Mouse (Mus musculus) hindbrain, postnatal 0 days (tissue): ENCODE data around the gene Mrpl20. TPM values are rescaled to one million over a fixed set of nuclear protein-coding genes. Genes with fewer than 3 reads are reported as not detected.

ENCODE experiments used
- ATAC-seq: fragments of 200-750 bp; cut with Nextera tagmentation; 2 replicates; pipeline ENCODE4 v1.8.0; 2017; ENCODE audit warnings: mild to moderate bottlenecking, moderate TSS enrichment, moderate library complexity
- DNase-seq: peaks from one replicate; pipeline ENCODE4 v3.0.0-alpha.2; 2015; ENCODE audit warnings: low spot score
- H3K27ac ChIP-seq: fragments of 300-500 bp; sonication (generic); 2 replicates; pipeline ENCODE4 v1.5.1; 2014; ENCODE audit warnings: mild to moderate bottlenecking
- H3K27me3 ChIP-seq: fragments of 300-500 bp; sonication (generic); 2 replicates; pipeline ENCODE4 v1.6.1; 2014; ENCODE audit warnings: low read length, mixed read lengths; ENCODE audit not compliant: insufficient read depth
- H3K36me3 ChIP-seq: fragments of 300-500 bp; sonication (generic); 2 replicates; pipeline ENCODE4 v1.6.1; 2014; ENCODE audit warnings: low read length, mixed read lengths; ENCODE audit not compliant: insufficient read depth
- H3K4me1 ChIP-seq: fragments of 300-500 bp; sonication (generic); 2 replicates; pipeline ENCODE4 v1.6.1; 2014; ENCODE audit warnings: antibody characterized with exemption, low read length, mixed read lengths; ENCODE audit not compliant: insufficient read depth
- H3K4me2 ChIP-seq: fragments of 300-500 bp; sonication (generic); 2 replicates; pipeline ENCODE4 v1.6.1; 2014; ENCODE audit warnings: low read depth, mild to moderate bottlenecking, low read length, moderate library complexity, mixed read lengths
- H3K4me3 ChIP-seq: fragments of 300-500 bp; sonication (generic); 2 replicates; pipeline ENCODE4 v1.5.1; 2014; ENCODE audit warnings: low read length
- H3K9ac ChIP-seq: fragments of 300-500 bp; sonication (generic); replicated peaks from 2 replicates; pipeline ENCODE4 v1.6.1; 2014; ENCODE audit warnings: mild to moderate bottlenecking, low read length, moderate library complexity, mixed read lengths
- H3K9me3 ChIP-seq: fragments of 300-500 bp; sonication (generic); 2 replicates; pipeline ENCODE4 v1.6.1; 2016; ENCODE audit warnings: low read length, mixed read lengths
- CTCF ChIP-seq: IDR thresholded peaks from 2 replicates; pipeline ENCODE4 v1.5.1; 2016; ENCODE audit warnings: antibody characterized with exemption, control low read depth, low read depth
- WGBS: fragments of 180-500 bp; shearing (Covaris S2); extraction: QIAGEN DNeasy Blood & Tissue Kit; methylation state at CpG from one replicate; pipeline ENCODE4 v1.1.7; 2014; 5-methylcytosine and 5-hydroxymethylcytosine counted together
- polyA plus RNA-seq: library from polyadenylated mRNA; unstranded; fragments of >200 nt; fragmentation: Nextera tagmentation; extraction: Ambion mirVana; gene quantifications from 2 replicates; pipeline ENCODE4 v1.2.1, GENCODE M21; 2015
- total RNA-seq: library from RNA; depleted of rRNA; stranded (reverse); fragments of >200 nt; gene quantifications from 2 replicates; pipeline ENCODE4 v1.2.3, GENCODE M21; 2014

Gene Mrpl20
- total and polyA plus RNA-seq, 2 experiments from 2014 or later, result 87.5 to 310 TPM

DNA sequence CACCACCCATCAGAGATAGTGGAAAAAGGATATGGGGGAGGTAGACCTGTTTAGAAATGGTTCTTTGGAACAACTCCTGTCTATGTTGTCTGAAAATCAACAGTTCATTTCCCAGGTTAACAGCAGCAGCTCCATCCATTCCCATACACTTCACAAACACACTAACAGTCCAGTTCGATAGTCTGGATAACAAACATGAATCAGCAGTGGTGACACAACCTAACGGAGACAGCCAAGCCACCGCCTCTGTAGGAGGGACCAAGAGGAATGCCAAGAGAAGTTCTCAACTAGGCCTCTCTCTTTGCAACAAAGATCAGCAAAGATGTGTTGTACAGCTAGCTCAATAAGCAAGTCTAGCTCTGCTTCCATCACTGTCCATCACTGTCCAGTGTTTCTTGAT lies 40.3 kb upstream of the Mrpl20 start:
- 87% methylated on average over 3 of the region's 3 CpGs for WGBS
- Histone ChIP-seq H3K9ac (no peak overlapping the region; the same call in 1 of the 2 replicates), H3K4me1 (peaks cover 14% of the 10 kb centered on the region), H3K4me2 (no peak overlapping the region), H3K9me3 (no peaks in the 10 kb centered on the region), H3K27me3 (no peaks in the 10 kb centered on the region), H3K4me3 (no peak overlapping the region), H3K27ac (no peak overlapping the region), H3K36me3 (no peaks in the 10 kb centered on the region; the same call in 1 of the 2 replicates)
- DNase-seq, result no peak
- no peak for ATAC-seq
- no peak for TF ChIP-seq CTCF

DNA sequence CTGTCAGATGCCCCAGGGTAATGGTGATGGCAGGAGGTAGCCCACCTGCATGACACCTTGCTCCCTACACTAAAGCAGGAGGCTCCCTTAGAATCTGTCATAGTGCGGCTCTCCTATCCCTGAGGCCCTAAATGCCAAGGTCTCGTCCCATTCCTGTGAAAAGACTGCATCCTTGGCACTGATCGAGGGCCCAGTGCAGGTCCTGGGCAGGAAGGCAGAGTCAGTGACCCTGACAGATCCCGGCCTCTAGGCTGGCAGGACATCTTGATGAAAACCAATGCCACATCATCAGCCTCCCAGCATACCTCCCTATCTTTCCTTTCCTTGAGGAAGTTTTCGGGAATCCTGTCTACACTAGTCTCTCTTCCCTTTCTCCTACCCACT lies 33.2 kb upstream of the Mrpl20 start:
- no peak for ATAC-seq
- Histone ChIP-seq H3K4me2 (peak overlapping the region; percentile 75), H3K27me3 (no peaks in the 10 kb centered on the region), H3K4me3 (peak overlapping the region; percentile 42), H3K27ac (peak overlapping the region; percentile 75), H3K4me1 (peaks cover 4% of the 10 kb centered on the region), H3K36me3 (no peaks in the 10 kb centered on the region), H3K9me3 (no peaks in the 10 kb centered on the region), H3K9ac (peak overlapping the region; percentile 66)
- TF ChIP-seq CTCF, result no peak
- no peak for DNase-seq
- WGBS, result 57% methylated on average over 5 of the region's 5 CpGs

DNA sequence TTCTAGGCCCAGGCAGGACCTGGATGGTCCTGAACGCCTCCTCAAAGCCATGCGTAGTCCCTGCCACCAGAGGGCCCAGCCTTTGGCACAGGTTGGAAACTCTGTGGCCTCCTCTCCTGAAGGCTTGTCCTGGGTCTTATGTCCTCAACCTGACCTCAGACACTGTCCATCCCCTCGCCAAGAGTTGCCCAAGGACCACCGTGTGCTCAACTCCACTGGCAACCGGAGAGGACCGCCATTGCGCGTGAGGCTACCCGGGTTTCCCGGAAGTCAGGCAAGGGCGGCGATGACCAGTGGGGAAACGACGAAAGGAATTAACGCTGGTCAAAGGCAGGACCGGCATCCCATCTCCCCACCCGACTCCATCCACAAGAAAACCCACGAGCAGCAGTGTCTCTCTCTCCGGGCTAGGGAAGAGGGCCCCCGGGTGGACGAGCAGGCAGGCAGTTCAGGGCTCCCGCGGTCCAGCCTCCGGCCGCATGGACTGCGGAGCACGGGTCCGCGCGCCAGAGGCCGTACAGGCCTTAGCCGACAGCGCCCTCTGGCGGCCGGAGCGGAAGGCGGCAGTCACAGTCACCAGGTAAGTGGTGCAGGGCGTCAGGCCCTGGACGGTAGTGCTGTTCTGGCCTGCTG lies 32.7 kb upstream of the Mrpl20 start:
- 2% methylated on average over 39 of the region's 39 CpGs for WGBS
- Histone ChIP-seq H3K27me3 (no peaks in the 10 kb centered on the region), H3K4me1 (peaks cover 8% of the 10 kb centered on the region), H3K4me3 (peak overlapping the region; percentile 42), H3K4me2 (peak overlapping the region; percentile 75), H3K9ac (peak overlapping the region; percentile 66), H3K9me3 (no peaks in the 10 kb centered on the region), H3K27ac (peak overlapping the region; percentile 75), H3K36me3 (no peaks in the 10 kb centered on the region)
- peak; percentile 85 for ATAC-seq
- peak; percentile 90 for TF ChIP-seq CTCF
- DNase-seq, result peak; percentile 93

DNA sequence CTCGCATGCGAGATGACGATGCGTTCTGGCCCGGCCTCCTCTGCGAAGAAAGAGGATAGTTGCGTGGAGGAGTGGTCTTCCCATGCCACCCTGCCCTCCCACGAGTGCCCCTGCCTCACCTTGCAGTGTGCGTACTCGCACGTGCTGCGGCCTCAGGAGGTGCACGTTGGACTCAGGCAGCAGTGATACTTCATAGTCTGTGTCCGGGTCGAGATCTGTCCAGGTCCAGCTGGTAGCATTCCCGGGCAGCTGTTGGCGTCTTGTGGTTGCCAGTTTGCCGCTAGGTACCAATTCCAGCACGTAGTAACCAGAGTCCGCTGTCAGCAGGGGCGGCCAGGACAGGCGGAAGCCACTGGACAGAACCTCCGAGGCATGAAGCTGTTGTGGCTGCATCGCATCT lies 32.1 kb upstream of the Mrpl20 start:
- peaks cover 13% of the 10 kb centered on the region for H3K4me1 ChIP-seq
- peak overlapping the region; percentile 75; the same call in 1 of the 2 replicates for H3K27ac ChIP-seq
- H3K9me3 ChIP-seq, result no peaks in the 10 kb centered on the region
- H3K27me3 ChIP-seq, result no peaks in the 10 kb centered on the region
- DNase-seq (no peak), ATAC-seq (peak; percentile 22)
- H3K4me3 ChIP-seq, result peak overlapping the region; percentile 42
- H3K4me2 ChIP-seq, result peak overlapping the region; percentile 75
- 42% methylated on average over 24 of the region's 24 CpGs for WGBS
- no peaks in the 10 kb centered on the region for H3K36me3 ChIP-seq
- H3K9ac ChIP-seq, result peak overlapping the region; percentile 66
- no peak for TF ChIP-seq CTCF

DNA sequence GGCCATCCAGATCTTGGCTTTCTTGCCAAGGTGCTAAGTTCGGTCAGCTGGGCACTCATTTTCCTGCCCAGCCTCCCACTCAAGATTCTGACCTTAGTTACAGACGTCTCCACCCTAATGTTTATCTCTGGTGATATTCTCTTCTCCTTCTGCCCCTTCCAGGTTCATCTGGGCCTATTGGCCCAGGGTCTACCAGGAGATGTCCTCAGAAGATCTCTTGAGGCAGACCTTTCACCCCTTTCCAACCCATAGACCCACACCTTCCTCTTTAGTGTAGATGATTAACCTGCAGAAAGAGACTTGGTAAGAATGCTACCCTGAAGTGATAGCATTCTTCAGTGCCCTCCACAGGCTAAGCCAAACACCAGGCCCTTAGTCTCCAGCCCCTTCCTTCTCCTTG lies 31.0 kb upstream of the Mrpl20 start:
- no peak overlapping the region for H3K27ac ChIP-seq

DNA sequence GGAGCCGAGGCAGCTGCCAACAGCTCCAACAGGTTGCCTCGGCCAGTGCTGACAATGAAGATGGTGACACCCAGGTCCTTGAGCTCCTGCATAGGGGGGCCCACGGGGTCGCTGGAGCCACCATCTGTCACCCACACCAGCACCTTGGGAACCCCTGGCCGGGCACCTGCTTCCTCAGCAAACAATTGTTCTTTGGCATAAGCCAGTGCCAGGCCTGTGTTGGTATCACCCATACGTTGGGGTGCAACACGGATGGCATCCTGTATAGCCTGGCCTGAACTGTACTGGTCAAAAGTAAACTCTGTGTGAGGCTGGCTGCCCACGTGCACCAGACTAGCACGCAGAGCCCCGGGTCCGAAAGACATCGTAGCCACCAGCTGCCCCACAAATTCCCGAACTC lies 29.9 kb upstream of the Mrpl20 start:
- H3K36me3 ChIP-seq, result no peaks in the 10 kb centered on the region
- peak overlapping the region; percentile 67 for H3K4me2 ChIP-seq
- no peak for TF ChIP-seq CTCF
- DNase-seq (no peak), ATAC-seq (no peak)
- no peaks in the 10 kb centered on the region for H3K9me3 ChIP-seq
- H3K9ac ChIP-seq, result no peak overlapping the region
- H3K4me1 ChIP-seq, result peaks cover 13% of the 10 kb centered on the region
- H3K27me3 ChIP-seq, result no peaks in the 10 kb centered on the region
- 84% methylated on average over 13 of the region's 13 CpGs for WGBS
- H3K4me3 ChIP-seq, result 0 out of 2 replicates have a peak overlapping the region, but pooled peaks have one; percentile 35
- H3K27ac ChIP-seq, result no peak overlapping the region

More for the DNA sequence above, 31.0 kb upstream of the Mrpl20 start:
- Histone ChIP-seq H3K4me3 (no peak overlapping the region), H3K9ac (no peak overlapping the region), H3K36me3 (no peaks in the 10 kb centered on the region), H3K27me3 (no peaks in the 10 kb centered on the region), H3K9me3 (no peaks in the 10 kb centered on the region), H3K4me2 (peak overlapping the region; percentile 67; the same call in 1 of the 2 replicates), H3K4me1 (peaks cover 13% of the 10 kb centered on the region)
- no peak for TF ChIP-seq CTCF
- 81% methylated on average over 2 of the region's 2 CpGs for WGBS
- no peak for ATAC-seq
- no peak for DNase-seq
